Mouse (Mus musculus) MEL (cell line): ENCODE measurements around the gene Ostf1. TPM values are rescaled to one million over a fixed set of nuclear protein-coding genes. Genes with fewer than 3 reads are reported as not detected.

Experiments
- DNase-seq: peaks from one replicate; pipeline ENCODE4 v3.0.0; 2011; ENCODE audit warnings: low read depth, low spot score
- H3K27ac ChIP-seq: 2 replicates; pipeline ENCODE4 v1.5.1; 2012; ENCODE audit warnings: low read depth, mild to moderate bottlenecking, control low read depth, low read length, moderate library complexity; ENCODE audit not compliant: control insufficient read depth
- H3K27me3 ChIP-seq, 2 experiments: fragments of 150-350 bp in 1 of 2; sonication (generic) in 1 of 2; 2 replicates each; pipeline ENCODE4 v1.6.1; 2012; ENCODE audit warnings: low read length in 2 of 2, mild to moderate bottlenecking in 2 of 2, improper control_type of control experiment in 1 of 2, moderate library complexity in 1 of 2; ENCODE audit not compliant: insufficient read depth in 2 of 2, control insufficient read depth in 1 of 2
- H3K36me3 ChIP-seq, 2 experiments: 2 replicates each; pipeline ENCODE4 v1.6.1; 2012 to 2014; ENCODE audit warnings: low read length in 2 of 2, improper control_type of control experiment in 1 of 2, inconsistent platforms in 1 of 2, mild to moderate bottlenecking in 1 of 2; ENCODE audit not compliant: insufficient read depth in 2 of 2, control insufficient read depth in 1 of 2
- H3K4me1 ChIP-seq, 2 experiments: fragments of 150-350 bp in 1 of 2; sonication (generic) in 1 of 2; 2 replicates each; pipeline ENCODE4 v1.6.1; 2012; ENCODE audit warnings: low read length in 2 of 2, improper control_type of control experiment in 1 of 2, mild to moderate bottlenecking in 1 of 2; ENCODE audit not compliant: insufficient read depth in 2 of 2, control insufficient read depth in 1 of 2
- H3K4me3 ChIP-seq, 2 experiments: fragments of 150-350 bp in 1 of 2; sonication (generic) in 1 of 2; 2 replicates each; pipeline ENCODE4 v1.5.1; 2012; ENCODE audit warnings: low read depth in 2 of 2, low read length in 2 of 2, mild to moderate bottlenecking in 2 of 2, moderate library complexity in 2 of 2, control low read depth in 1 of 2, improper control_type of control experiment in 1 of 2; ENCODE audit not compliant: control insufficient read depth in 1 of 2, insufficient read depth in 1 of 2
- H3K79me2 ChIP-seq: 2 replicates; pipeline ENCODE4 v1.6.1; 2012; ENCODE audit warnings: mild to moderate bottlenecking, low read length, moderate library complexity; ENCODE audit not compliant: control insufficient read depth, poor library complexity, insufficient read depth
- H3K9ac ChIP-seq: 2 replicates; pipeline ENCODE4 v1.6.1; 2012; ENCODE audit warnings: low read depth, mild to moderate bottlenecking, control low read depth, low read length, moderate library complexity; ENCODE audit not compliant: control insufficient read depth, poor library complexity, severe bottlenecking
- H3K9me3 ChIP-seq: fragments of 150-350 bp; sonication (generic); replicated peaks from 2 replicates; pipeline ENCODE4 v1.6.1; 2012; ENCODE audit warnings: mild to moderate bottlenecking, low read length, improper control_type of control experiment, moderate library complexity; ENCODE audit not compliant: insufficient read depth
- CHD1 ChIP-seq: IDR thresholded peaks from 2 replicates; pipeline ENCODE4 v1.6.1; 2012; ENCODE audit warnings: low read depth, mild to moderate bottlenecking, inconsistent platforms, low read length, improper control_type of control experiment
- CTCF ChIP-seq, 3 experiments: IDR thresholded peaks in 2 of 3; conservative IDR thresholded peaks in 1 of 3; 2 replicates each; pipeline ENCODE4 v1.5.1; 2011 to 2012; ENCODE audit warnings: low read length in 3 of 3, low read depth in 2 of 3, mild to moderate bottlenecking in 2 of 3, improper control_type of control experiment in 1 of 3, inconsistent platforms in 1 of 3, mixed read lengths in 1 of 3, moderate library complexity in 1 of 3; ENCODE audit not compliant: control insufficient read depth in 1 of 3, insufficient read depth in 1 of 3, poor library complexity in 1 of 3, severe bottlenecking in 1 of 3
- EP300 ChIP-seq, 2 experiments: IDR thresholded peaks; 2 replicates each; pipeline ENCODE4 v1.6.1; 2011; ENCODE audit warnings: improper control_type of control experiment in 2 of 2, low read length in 2 of 2, low read depth in 1 of 2, mild to moderate bottlenecking in 1 of 2
- GABPA ChIP-seq: IDR thresholded peaks from 2 replicates; pipeline ENCODE4 v1.6.1; 2012; ENCODE audit warnings: low read depth, mild to moderate bottlenecking, inconsistent platforms, low read length, improper control_type of control experiment, moderate library complexity
- GATA1 ChIP-seq: IDR thresholded peaks from 2 replicates; pipeline ENCODE4 v1.6.1; 2011; ENCODE audit warnings: low read depth, low read length, improper control_type of control experiment
- HCFC1 ChIP-seq: IDR thresholded peaks from 2 replicates; pipeline ENCODE4 v1.6.1; 2012; ENCODE audit warnings: low read depth, mild to moderate bottlenecking, inconsistent platforms, low read length, improper control_type of control experiment, moderate library complexity
- KAT2A ChIP-seq: conservative IDR thresholded peaks from 2 replicates; pipeline ENCODE4 v1.6.1; 2012; ENCODE audit warnings: low read depth, low read length, improper control_type of control experiment, inconsistent platforms
- MAFK ChIP-seq: IDR thresholded peaks from 2 replicates; pipeline ENCODE4 v1.6.1; 2011; ENCODE audit warnings: low read depth, mild to moderate bottlenecking, low read length, improper control_type of control experiment, borderline replicate concordance
- MAZ ChIP-seq: IDR thresholded peaks from 2 replicates; pipeline ENCODE4 v1.6.1; 2012; ENCODE audit warnings: low read depth, mild to moderate bottlenecking, inconsistent platforms, low read length, improper control_type of control experiment
- MEF2A ChIP-seq: IDR thresholded peaks from 2 replicates; pipeline ENCODE4 v1.6.1; 2014; ENCODE audit warnings: low read depth, mild to moderate bottlenecking, inconsistent platforms, low read length, improper control_type of control experiment; ENCODE audit not compliant: poor library complexity, insufficient replicate concordance, severe bottlenecking; ENCODE audit errors: extremely low read depth
- MXI1 ChIP-seq: IDR thresholded peaks from 2 replicates; pipeline ENCODE4 v1.6.1; 2011; ENCODE audit warnings: mild to moderate bottlenecking, low read depth, low read length, improper control_type of control experiment
- MYB ChIP-seq: IDR thresholded peaks from 2 replicates; pipeline ENCODE4 v1.6.1; 2011; ENCODE audit warnings: mild to moderate bottlenecking, low read depth, low read length, improper control_type of control experiment
- MYC ChIP-seq: IDR thresholded peaks from 2 replicates; pipeline ENCODE4 v1.6.1; 2011; ENCODE audit warnings: low read depth, mild to moderate bottlenecking, low read length, improper control_type of control experiment, moderate library complexity
- NELFE ChIP-seq: IDR thresholded peaks from 2 replicates; pipeline ENCODE4 v1.6.1; 2011; ENCODE audit warnings: low read depth, low read length, improper control_type of control experiment
- NRF1 ChIP-seq: IDR thresholded peaks from 2 replicates; pipeline ENCODE4 v1.6.1; 2014; ENCODE audit warnings: low read depth, mild to moderate bottlenecking, inconsistent platforms, low read length, improper control_type of control experiment, moderate library complexity; ENCODE audit not compliant: poor library complexity, insufficient read depth, severe bottlenecking
- RCOR1 ChIP-seq: IDR thresholded peaks from 2 replicates; pipeline ENCODE4 v1.6.1; 2012; ENCODE audit warnings: low read depth, mild to moderate bottlenecking, inconsistent platforms, low read length, improper control_type of control experiment
- SIN3A ChIP-seq: IDR thresholded peaks from 2 replicates; pipeline ENCODE4 v1.6.1; 2012; ENCODE audit warnings: low read length, improper control_type of control experiment, inconsistent platforms
- SMC3 ChIP-seq: IDR thresholded peaks from 2 replicates; pipeline ENCODE4 v1.6.1; 2011; ENCODE audit warnings: low read depth, low read length, improper control_type of control experiment
- TCF12 ChIP-seq: IDR thresholded peaks from 2 replicates; pipeline ENCODE4 v1.6.1; 2014; ENCODE audit warnings: low read depth, mild to moderate bottlenecking, inconsistent platforms, low read length, improper control_type of control experiment, moderate library complexity
- UBTF ChIP-seq: IDR thresholded peaks from 2 replicates; pipeline ENCODE4 v1.6.1; 2012; ENCODE audit warnings: low read depth, mild to moderate bottlenecking, inconsistent platforms, low read length, improper control_type of control experiment, moderate library complexity, borderline replicate concordance; ENCODE audit not compliant: insufficient read depth
- ZC3H11A ChIP-seq: IDR thresholded peaks from 2 replicates; pipeline ENCODE4 v1.6.1; 2012; ENCODE audit warnings: low read depth, mild to moderate bottlenecking, inconsistent platforms, low read length, improper control_type of control experiment
- ZMIZ1 ChIP-seq: IDR thresholded peaks from 2 replicates; pipeline ENCODE4 v1.6.1; 2012; ENCODE audit warnings: low read depth, mild to moderate bottlenecking, inconsistent platforms, low read length, improper control_type of control experiment, moderate library complexity
- ZNF384 ChIP-seq: IDR thresholded peaks from 2 replicates; pipeline ENCODE4 v1.6.1; 2012; ENCODE audit warnings: low read depth, mild to moderate bottlenecking, inconsistent platforms, low read length, improper control_type of control experiment
- polyA plus RNA-seq, 2 experiments: library from polyadenylated mRNA; stranded (reverse) in 1 of 2; unstranded in 1 of 2; fragments of >175 nt in 1 of 2; fragments of >200 nt in 1 of 2; gene quantifications; 2 replicates each; pipeline versions ENCODE4 v1.2.1 to v1.2.4; 2012; ENCODE audit warnings: low replicate concordance in 2 of 2, low read depth in 1 of 2; ENCODE audit not compliant: insufficient read length in 2 of 2, insufficient read depth in 1 of 2, missing spikeins in 1 of 2
- total RNA-seq: library from RNA; depleted of rRNA; stranded (reverse); fragments of 300-350 nt; gene quantifications from 2 replicates; pipeline ENCODE4 v1.2.3, GENCODE M21; 2012

The Ostf1 gene
- total and polyA plus RNA-seq, 3 experiments, result 117 to 162 TPM; not detected in 1

DNA sequence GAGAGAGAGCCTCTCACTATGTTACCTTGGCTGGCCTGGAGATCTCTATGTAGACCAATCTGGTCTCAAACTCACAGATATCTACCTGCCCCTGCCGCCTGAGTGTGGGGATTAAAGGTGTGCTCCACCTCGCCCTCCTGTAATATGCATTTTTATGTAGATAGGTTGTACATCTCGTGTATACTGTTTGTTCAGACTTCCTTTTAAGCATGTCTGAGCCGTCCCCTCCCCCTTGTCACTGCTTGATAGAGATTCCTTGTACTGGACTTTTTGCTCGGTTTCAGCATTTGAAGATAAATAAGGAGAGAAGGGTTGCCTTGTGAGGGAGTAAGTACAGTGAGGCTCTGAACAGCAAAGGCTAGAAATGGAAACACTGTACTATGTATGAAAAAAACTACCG lies 21.4 kb upstream of the Ostf1 start:
- Histone ChIP-seq H3K9ac (no peak overlapping the region), H3K36me3 (peaks cover 0 to 49% of the 10 kb centered on the region in 2 experiments; a peak in 2 of 4 replicates), H3K79me2 (no peaks in the 10 kb centered on the region), H3K27ac (0 out of 2 replicates have a peak overlapping the region, but pooled peaks have one; percentile 16), H3K4me1 (peaks cover 38 to 43% of the 10 kb centered on the region in 2 experiments), H3K9me3 (no peaks in the 10 kb centered on the region), H3K27me3 (no peaks in the 10 kb centered on the region), H3K4me3 (no peak overlapping the region)
- DNase-seq, result no peak
- TF ChIP-seq EP300 (IDR thresholded peaks at IDR 0.05; ENCODE audit: low read depth in 1 of 2, low read length in 2 of 2) (peak; percentile 8 to 47; a peak in 2 of 4 replicates), NELFE (no peak), MAFK (no peak)

DNA sequence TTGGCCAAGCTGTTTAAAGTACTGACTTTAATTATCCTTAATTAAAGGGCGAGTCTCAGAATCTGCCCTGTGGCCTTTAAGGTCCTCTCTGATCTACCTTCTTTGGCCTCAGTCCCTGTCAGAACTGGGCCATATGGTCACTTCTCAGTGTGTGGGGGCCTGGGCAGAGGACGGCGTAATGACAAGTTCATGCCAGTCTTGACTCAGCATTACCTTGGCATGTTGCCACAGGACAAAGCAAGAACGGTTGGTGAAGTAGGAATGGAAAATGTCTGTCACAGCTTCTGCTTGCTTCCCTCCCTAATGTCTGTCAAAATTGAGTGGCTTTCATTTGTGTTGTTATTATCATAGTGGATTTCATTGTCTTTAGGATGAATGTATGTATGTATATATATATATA lies 21.0 kb upstream of the Ostf1 start:
- Histone ChIP-seq H3K4me1 (peaks cover 39 to 46% of the 10 kb centered on the region in 2 experiments), H3K4me3 (no peak overlapping the region)
- peak; percentile 70 for DNase-seq

DNA sequence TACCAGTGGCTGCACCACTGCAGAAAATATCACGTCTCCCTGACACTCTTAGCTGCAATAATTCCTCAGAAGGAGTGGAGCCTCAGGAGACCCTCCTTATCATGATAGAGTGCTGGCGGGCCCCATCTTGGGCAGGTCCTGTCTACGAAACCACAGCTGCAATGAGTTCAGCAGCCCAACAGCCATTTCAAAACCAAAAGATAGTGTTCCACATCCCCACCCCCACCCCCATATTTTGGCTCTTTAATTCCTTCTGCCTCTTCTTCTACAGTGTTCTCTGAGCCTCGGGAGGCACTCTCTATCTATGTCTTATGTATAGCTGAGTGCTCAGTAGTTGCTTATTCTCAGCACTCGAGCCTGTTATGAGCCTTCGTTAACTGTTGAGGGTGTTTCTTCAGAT lies 18.9 kb upstream of the Ostf1 start:
- Histone ChIP-seq H3K79me2 (no peaks in the 10 kb centered on the region), H3K4me3 (peak overlapping the region; percentile 14 to 31; a peak in 3 of 4 replicates), H3K9me3 (no peaks in the 10 kb centered on the region), H3K36me3 (peaks cover 0 to 70% of the 10 kb centered on the region in 2 experiments; a peak in 2 of 4 replicates), H3K4me1 (peaks cover 41 to 57% of the 10 kb centered on the region in 2 experiments), H3K27me3 (no peaks in the 10 kb centered on the region), H3K27ac (peak overlapping the region; percentile 100), H3K9ac (peak overlapping the region; percentile 74)
- DNase-seq, result peak; percentile 84
- no peak for TF ChIP-seq CTCF (IDR thresholded peaks at IDR 0.05 in 2 of 3, conservative IDR thresholded peaks at IDR 0.05 in 1 of 3; ENCODE audit: control insufficient read depth in 1 of 3, insufficient read depth in 1 of 3, low read depth in 2 of 3, low read length in 3 of 3, poor library complexity in 1 of 3, severe bottlenecking in 1 of 3)
- TF ChIP-seq GATA1, result peak; percentile 77
- TF ChIP-seq CHD1, result peak; percentile 57; the same call in 1 of the 2 replicates
- TF ChIP-seq MYB, result peak; percentile 86
- 0 out of 2 replicates have a peak, but pooled peaks have one; percentile 23 for TF ChIP-seq MEF2A
- 0 out of 2 replicates have a peak, but pooled peaks have one; percentile 35 for TF ChIP-seq ZMIZ1
- TF ChIP-seq NRF1, result no peak
- TF ChIP-seq ZC3H11A, result peak; percentile 20; the same call in 1 of the 2 replicates
- TF ChIP-seq SIN3A, result peak; percentile 81
- peak; percentile 76; the same call in 1 of the 2 replicates for TF ChIP-seq MAZ
- peak; percentile 49 for TF ChIP-seq KAT2A
- 0 out of 2 replicates have a peak, but pooled peaks have one; percentile 19 for TF ChIP-seq MYC
- TF ChIP-seq GABPA, result 0 out of 2 replicates have a peak, but pooled peaks have one; percentile 50
- TF ChIP-seq RCOR1, result peak; percentile 51; the same call in 1 of the 2 replicates
- TF ChIP-seq NELFE, result peak; percentile 44; the same call in 1 of the 2 replicates
- TF ChIP-seq UBTF, result no peak
- TF ChIP-seq SMC3, result 0 out of 2 replicates have a peak, but pooled peaks have one; percentile 10
- TF ChIP-seq ZNF384, result no peak
- TF ChIP-seq MAFK, result no peak; the same call in 1 of the 2 replicates
- peak; percentile 84 for TF ChIP-seq TCF12

More for the DNA sequence above, 21.0 kb upstream of the Ostf1 start:
- Histone ChIP-seq H3K9me3 (no peaks in the 10 kb centered on the region), H3K27ac (peak overlapping the region; percentile 32), H3K27me3 (no peaks in the 10 kb centered on the region), H3K9ac (peak overlapping the region; percentile 2; the same call in 1 of the 2 replicates), H3K36me3 (peaks cover 0 to 52% of the 10 kb centered on the region in 2 experiments; a peak in 2 of 4 replicates), H3K79me2 (no peaks in the 10 kb centered on the region)
- TF ChIP-seq EP300 (IDR thresholded peaks at IDR 0.05; ENCODE audit: low read depth in 1 of 2, low read length in 2 of 2) (peak; percentile 13 to 33; a peak in 1 of 4 replicates), MXI1 (no peak), HCFC1 (no peak), MYB (no peak), MAZ (no peak), SIN3A (peak; percentile 38; the same call in 1 of the 2 replicates)
